Mouse (Mus musculus): Measurements from ENCODE around the gene Osbpl3. TPM values are rescaled to one million over a fixed set of nuclear protein-coding genes. Genes with fewer than 3 reads are reported as not detected.

Osbpl3 gene
- polyA plus RNA-seq, 1 experiment, result 23.3 TPM

DNA sequence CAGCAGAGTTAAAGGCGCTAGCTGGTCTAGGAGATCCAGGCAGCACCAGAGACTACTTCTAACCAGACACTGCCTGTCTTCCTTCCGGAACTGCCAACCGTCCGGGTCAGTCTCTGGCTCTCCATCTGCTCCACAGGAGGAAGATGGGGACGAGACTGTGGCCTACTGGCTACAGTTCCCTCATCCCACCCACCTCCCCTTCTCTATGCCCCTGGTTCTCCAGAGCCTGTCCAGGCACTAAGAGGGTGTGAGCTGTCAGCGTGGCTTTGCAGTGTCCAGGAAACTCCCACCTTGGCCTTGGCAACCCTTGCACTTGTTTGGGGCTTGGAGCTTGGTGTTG lies 194.1 kb downstream of the Osbpl3 start:
- peak overlapping the region; percentile 27; the same call in 1 of the 2 replicates for H3K9ac ChIP-seq (ENCODE audit: low read depth, poor library complexity, severe bottlenecking)
- no peaks in the 10 kb centered on the region for H3K27me3 ChIP-seq (ENCODE audit: control insufficient read depth, insufficient read depth, low read length, poor library complexity, severe bottlenecking)
- H3K27ac ChIP-seq (ENCODE audit: insufficient read depth, low read length), result no peak overlapping the region
- no peak for TF ChIP-seq POLR2A (IDR thresholded peaks at IDR 0.05; ENCODE audit: insufficient read depth, low read length)
- TF ChIP-seq CTCF (IDR thresholded peaks at IDR 0.05; ENCODE audit: low read depth, low read length), result no peak
- TF ChIP-seq EP300 (IDR thresholded peaks at IDR 0.05; ENCODE audit: insufficient read depth, low read depth, low read length), result no peak
- no peaks in the 10 kb centered on the region for H3K9me3 ChIP-seq (replicated peaks; ENCODE audit: control insufficient read depth, insufficient read depth, low read length, poor library complexity, severe bottlenecking)
- peak overlapping the region; percentile 71 for H3K4me3 ChIP-seq (ENCODE audit: low read depth, low read length)
- no peaks in the 10 kb centered on the region for H3K36me3 ChIP-seq (ENCODE audit: control insufficient read depth, insufficient read depth, low read length, poor library complexity, severe bottlenecking)
- H3K4me1 ChIP-seq (ENCODE audit: control insufficient read depth, insufficient read depth, low read length), result no peaks in the 10 kb centered on the region

DNA sequence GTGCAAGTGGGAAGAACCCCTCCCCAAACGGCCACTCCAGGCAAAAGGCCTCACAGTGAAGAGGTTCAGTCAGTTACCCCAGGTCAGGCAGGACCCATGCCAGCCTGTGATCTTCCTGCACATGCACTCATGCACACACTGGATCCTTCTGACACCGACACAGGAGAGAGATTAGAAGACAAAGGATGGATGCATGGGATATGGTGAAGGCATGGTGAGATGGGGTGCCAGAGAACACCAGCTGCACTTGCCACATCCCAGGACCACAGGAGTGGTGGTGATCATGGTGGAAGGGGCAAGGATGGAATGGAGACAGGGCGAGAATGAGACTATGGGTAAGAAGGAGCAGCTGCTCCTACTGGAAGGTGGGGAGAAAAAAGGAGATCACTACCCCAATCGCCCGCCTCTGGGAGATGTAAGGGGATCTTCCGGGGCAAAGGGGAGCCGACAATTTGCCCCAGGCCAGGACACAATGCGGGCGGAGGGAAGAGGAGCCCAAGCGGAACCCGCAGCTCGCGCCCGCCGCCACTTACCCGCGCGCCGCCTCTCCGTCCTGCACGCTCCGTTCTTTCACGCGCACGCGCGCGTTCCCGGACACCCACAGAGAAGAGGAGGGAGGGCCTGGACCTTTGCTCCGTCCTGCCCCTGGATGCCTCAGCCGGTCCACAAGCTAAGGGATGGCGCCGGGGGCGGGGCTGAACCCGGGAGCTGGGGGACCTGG lies 194.6 kb downstream of the Osbpl3 start:
- Histone ChIP-seq H3K9me3 (replicated peaks; ENCODE audit: control insufficient read depth, insufficient read depth, low read length, poor library complexity, severe bottlenecking) (no peaks in the 10 kb centered on the region), H3K27ac (ENCODE audit: insufficient read depth, low read length) (no peak overlapping the region), H3K27me3 (ENCODE audit: control insufficient read depth, insufficient read depth, low read length, poor library complexity, severe bottlenecking) (no peaks in the 10 kb centered on the region), H3K9ac (ENCODE audit: low read depth, poor library complexity, severe bottlenecking) (peak overlapping the region; percentile 27), H3K4me1 (ENCODE audit: control insufficient read depth, insufficient read depth, low read length) (no peaks in the 10 kb centered on the region), H3K4me3 (ENCODE audit: low read depth, low read length) (peak overlapping the region; percentile 71), H3K36me3 (ENCODE audit: control insufficient read depth, insufficient read depth, low read length, poor library complexity, severe bottlenecking) (no peaks in the 10 kb centered on the region)
- TF ChIP-seq EP300 (IDR thresholded peaks at IDR 0.05; ENCODE audit: insufficient read depth, low read depth, low read length), result no peak

GRCm38 (mm10) chr6:50255356-50255755 lies 200.6 kb downstream of the Osbpl3 start:
- no peaks in the 10 kb centered on the region for H3K36me3 ChIP-seq (ENCODE audit: control insufficient read depth, insufficient read depth, low read length, poor library complexity, severe bottlenecking)
- H3K27me3 ChIP-seq (ENCODE audit: control insufficient read depth, insufficient read depth, low read length, poor library complexity, severe bottlenecking), result no peaks in the 10 kb centered on the region
- TF ChIP-seq EP300 (IDR thresholded peaks at IDR 0.05; ENCODE audit: insufficient read depth, low read depth, low read length) (no peak), POLR2A (IDR thresholded peaks at IDR 0.05; ENCODE audit: insufficient read depth, low read length) (no peak), CTCF (IDR thresholded peaks at IDR 0.05; ENCODE audit: low read depth, low read length) (no peak)
- H3K4me3 ChIP-seq (ENCODE audit: low read depth, low read length), result no peak overlapping the region
- no peaks in the 10 kb centered on the region for H3K4me1 ChIP-seq (ENCODE audit: control insufficient read depth, insufficient read depth, low read length)
- H3K9me3 ChIP-seq (replicated peaks; ENCODE audit: control insufficient read depth, insufficient read depth, low read length, poor library complexity, severe bottlenecking), result no peaks in the 10 kb centered on the region
- H3K27ac ChIP-seq (ENCODE audit: insufficient read depth, low read length), result no peak overlapping the region
- no peak overlapping the region for H3K9ac ChIP-seq (ENCODE audit: low read depth, poor library complexity, severe bottlenecking)

GRCm38 (mm10) chr6:50254723-50255184 lies 201.2 kb downstream of the Osbpl3 start:
- Histone ChIP-seq H3K9me3 (replicated peaks; ENCODE audit: control insufficient read depth, insufficient read depth, low read length, poor library complexity, severe bottlenecking) (no peaks in the 10 kb centered on the region), H3K4me1 (ENCODE audit: control insufficient read depth, insufficient read depth, low read length) (no peaks in the 10 kb centered on the region), H3K36me3 (ENCODE audit: control insufficient read depth, insufficient read depth, low read length, poor library complexity, severe bottlenecking) (no peaks in the 10 kb centered on the region), H3K27ac (ENCODE audit: insufficient read depth, low read length) (no peak overlapping the region), H3K9ac (ENCODE audit: low read depth, poor library complexity, severe bottlenecking) (no peak overlapping the region), H3K4me3 (ENCODE audit: low read depth, low read length) (no peak overlapping the region), H3K27me3 (ENCODE audit: control insufficient read depth, insufficient read depth, low read length, poor library complexity, severe bottlenecking) (no peaks in the 10 kb centered on the region)
- no peak for TF ChIP-seq CTCF (IDR thresholded peaks at IDR 0.05; ENCODE audit: low read depth, low read length)
- TF ChIP-seq POLR2A (IDR thresholded peaks at IDR 0.05; ENCODE audit: insufficient read depth, low read length), result no peak
- no peak for TF ChIP-seq EP300 (IDR thresholded peaks at IDR 0.05; ENCODE audit: insufficient read depth, low read depth, low read length)

DNA sequence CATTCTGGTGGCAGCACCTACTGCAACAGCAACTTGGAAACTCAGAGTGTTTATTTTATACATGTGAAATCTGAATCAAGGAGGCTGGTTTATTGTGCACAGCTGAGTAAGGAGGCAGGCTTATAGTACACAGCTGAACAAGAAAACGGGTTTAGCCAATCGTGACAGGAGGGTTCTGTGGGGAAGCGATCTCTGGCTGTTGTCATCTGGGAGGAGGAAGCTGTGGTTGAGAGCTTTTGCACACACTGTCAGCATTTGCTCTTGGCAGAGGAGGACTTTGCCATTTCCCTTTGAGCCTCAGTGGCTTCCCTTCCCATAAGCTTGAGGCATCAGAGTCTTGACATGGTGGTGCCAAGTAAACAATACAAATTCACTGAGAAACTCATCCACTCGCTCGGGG lies 203.3 kb downstream of the Osbpl3 start:
- H3K4me3 ChIP-seq (ENCODE audit: low read depth, low read length), result no peak overlapping the region
- no peak overlapping the region for H3K27ac ChIP-seq (ENCODE audit: insufficient read depth, low read length)
- H3K36me3 ChIP-seq (ENCODE audit: control insufficient read depth, insufficient read depth, low read length, poor library complexity, severe bottlenecking), result no peaks in the 10 kb centered on the region
- no peaks in the 10 kb centered on the region for H3K9me3 ChIP-seq (replicated peaks; ENCODE audit: control insufficient read depth, insufficient read depth, low read length, poor library complexity, severe bottlenecking)
- TF ChIP-seq POLR2A (IDR thresholded peaks at IDR 0.05; ENCODE audit: insufficient read depth, low read length) (no peak), CTCF (IDR thresholded peaks at IDR 0.05; ENCODE audit: low read depth, low read length) (no peak), EP300 (IDR thresholded peaks at IDR 0.05; ENCODE audit: insufficient read depth, low read depth, low read length) (no peak)
- no peaks in the 10 kb centered on the region for H3K27me3 ChIP-seq (ENCODE audit: control insufficient read depth, insufficient read depth, low read length, poor library complexity, severe bottlenecking)
- no peak overlapping the region for H3K9ac ChIP-seq (ENCODE audit: low read depth, poor library complexity, severe bottlenecking)
- no peaks in the 10 kb centered on the region for H3K4me1 ChIP-seq (ENCODE audit: control insufficient read depth, insufficient read depth, low read length)

DNA sequence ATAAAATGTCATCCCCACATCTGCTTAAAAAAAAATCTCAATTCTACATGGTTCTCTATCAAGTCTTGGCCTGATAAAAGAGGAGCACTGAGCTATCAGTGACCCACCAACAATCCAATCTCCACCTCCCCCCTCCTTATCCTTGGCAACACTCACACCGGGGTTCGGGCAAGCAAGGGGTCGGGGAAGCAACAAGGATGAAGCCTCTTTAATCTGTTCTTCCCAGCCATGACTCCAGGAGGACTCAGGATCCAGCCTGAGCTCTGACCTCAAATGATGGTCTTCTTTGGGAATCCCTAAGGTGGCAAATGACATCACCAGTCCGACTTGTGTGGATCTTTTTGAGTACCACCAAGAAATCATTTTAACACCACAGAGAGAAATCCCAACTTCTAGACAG lies 208.2 kb downstream of the Osbpl3 start:
- H3K9ac ChIP-seq (ENCODE audit: low read depth, poor library complexity, severe bottlenecking), result no peak overlapping the region
- H3K4me1 ChIP-seq (ENCODE audit: control insufficient read depth, insufficient read depth, low read length), result no peaks in the 10 kb centered on the region
- no peaks in the 10 kb centered on the region for H3K9me3 ChIP-seq (replicated peaks; ENCODE audit: control insufficient read depth, insufficient read depth, low read length, poor library complexity, severe bottlenecking)
- no peak for TF ChIP-seq EP300 (IDR thresholded peaks at IDR 0.05; ENCODE audit: insufficient read depth, low read depth, low read length)
- no peak for TF ChIP-seq POLR2A (IDR thresholded peaks at IDR 0.05; ENCODE audit: insufficient read depth, low read length)
- TF ChIP-seq CTCF (IDR thresholded peaks at IDR 0.05; ENCODE audit: low read depth, low read length), result no peak
- H3K27ac ChIP-seq (ENCODE audit: insufficient read depth, low read length), result no peak overlapping the region
- H3K27me3 ChIP-seq (ENCODE audit: control insufficient read depth, insufficient read depth, low read length, poor library complexity, severe bottlenecking), result no peaks in the 10 kb centered on the region
- H3K4me3 ChIP-seq (ENCODE audit: low read depth, low read length), result no peak overlapping the region
- H3K36me3 ChIP-seq (ENCODE audit: control insufficient read depth, insufficient read depth, low read length, poor library complexity, severe bottlenecking), result no peaks in the 10 kb centered on the region

Data from ES-Bruce4 (cell line).